Mouse (Mus musculus): ENCODE data around the gene Cd180.

DNA sequence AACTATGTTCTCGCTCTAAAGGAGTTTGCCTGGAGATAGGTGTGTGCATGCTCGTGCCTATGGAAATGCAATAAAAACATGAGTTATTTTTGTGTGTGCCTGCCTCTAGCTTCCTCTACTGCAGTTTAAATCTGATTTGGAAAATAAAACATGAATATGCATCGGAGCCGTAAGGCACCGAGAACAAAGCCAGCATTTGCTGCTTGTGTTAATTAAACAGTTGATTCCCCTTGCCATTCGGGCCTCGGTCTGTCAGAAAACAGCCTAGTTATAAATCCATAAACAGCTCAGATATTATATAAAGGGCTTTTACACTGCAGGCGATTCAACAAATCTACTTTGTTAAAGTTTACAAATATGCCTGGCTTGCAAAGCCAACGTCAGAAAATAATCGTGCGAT, 75.2 kb downstream of the Cd180 start:
- TF ChIP-seq CTCF (IDR thresholded peaks at IDR 0.05; ENCODE audit: low read depth): no peak
- no peak for TF ChIP-seq EP300 (optimal IDR thresholded peaks at IDR 0.05)

Data from stomach, postnatal 0 days (tissue).